Mouse (Mus musculus) ES-Bruce4 (cell line): ENCODE results near the gene Atp5s. TPM values are rescaled to one million over a fixed set of nuclear protein-coding genes. Genes with fewer than 3 reads are reported as not detected.
A peak's percentile ranks its signal among the peaks of the same experiment; 100 is the strongest.

Source experiments
- H3K27ac ChIP-seq: 2 replicates; pipeline ENCODE4 v1.5.1; 2012; ENCODE audit warnings: low read length, inconsistent platforms; ENCODE audit not compliant: insufficient read depth
- H3K27me3 ChIP-seq: 2 replicates; pipeline ENCODE4 v1.6.1; 2012; ENCODE audit warnings: mild to moderate bottlenecking, low read length, inconsistent platforms; ENCODE audit not compliant: control insufficient read depth, poor library complexity, insufficient read depth, severe bottlenecking
- H3K36me3 ChIP-seq: 2 replicates; pipeline ENCODE4 v1.6.1; 2012; ENCODE audit warnings: inconsistent platforms, mild to moderate bottlenecking, low read length, moderate library complexity; ENCODE audit not compliant: control insufficient read depth, poor library complexity, insufficient read depth, severe bottlenecking
- H3K4me1 ChIP-seq: one replicate; pipeline ENCODE4 v1.8.1; 2011; ENCODE audit warnings: low read length; ENCODE audit not compliant: control insufficient read depth, insufficient read depth
- H3K4me3 ChIP-seq: 2 replicates; pipeline ENCODE4 v1.5.1; 2011; ENCODE audit warnings: low read depth, mild to moderate bottlenecking, low read length
- H3K9ac ChIP-seq: 2 replicates; pipeline ENCODE4 v1.6.1; 2012; ENCODE audit warnings: low read depth, mild to moderate bottlenecking, inconsistent platforms; ENCODE audit not compliant: poor library complexity, severe bottlenecking
- H3K9me3 ChIP-seq: replicated peaks from 2 replicates; pipeline ENCODE4 v1.6.1; 2012; ENCODE audit warnings: mild to moderate bottlenecking, low read length, inconsistent platforms; ENCODE audit not compliant: control insufficient read depth, poor library complexity, insufficient read depth, severe bottlenecking
- CTCF ChIP-seq: IDR thresholded peaks from one replicate; pipeline ENCODE4 v1.8.1; 2011; ENCODE audit warnings: low read depth, low read length
- EP300 ChIP-seq: IDR thresholded peaks from 2 replicates; pipeline ENCODE4 v1.6.1; 2011; ENCODE audit warnings: low read depth, low read length; ENCODE audit not compliant: insufficient read depth
- POLR2A ChIP-seq: IDR thresholded peaks from one replicate; pipeline ENCODE4 v1.8.1; 2011; ENCODE audit warnings: low read length; ENCODE audit not compliant: insufficient read depth
- polyA plus RNA-seq: library from polyadenylated mRNA; stranded (reverse); fragments of >200 nt; gene quantifications from 2 replicates; pipeline ENCODE4 v1.2.4, GENCODE M21; 2011; ENCODE audit warnings: low read depth; ENCODE audit not compliant: missing spikeins, insufficient read depth, insufficient read length

Gene Atp5s
- 28.4 and 30.4 TPM in 2 replicates for polyA plus RNA-seq

DNA sequence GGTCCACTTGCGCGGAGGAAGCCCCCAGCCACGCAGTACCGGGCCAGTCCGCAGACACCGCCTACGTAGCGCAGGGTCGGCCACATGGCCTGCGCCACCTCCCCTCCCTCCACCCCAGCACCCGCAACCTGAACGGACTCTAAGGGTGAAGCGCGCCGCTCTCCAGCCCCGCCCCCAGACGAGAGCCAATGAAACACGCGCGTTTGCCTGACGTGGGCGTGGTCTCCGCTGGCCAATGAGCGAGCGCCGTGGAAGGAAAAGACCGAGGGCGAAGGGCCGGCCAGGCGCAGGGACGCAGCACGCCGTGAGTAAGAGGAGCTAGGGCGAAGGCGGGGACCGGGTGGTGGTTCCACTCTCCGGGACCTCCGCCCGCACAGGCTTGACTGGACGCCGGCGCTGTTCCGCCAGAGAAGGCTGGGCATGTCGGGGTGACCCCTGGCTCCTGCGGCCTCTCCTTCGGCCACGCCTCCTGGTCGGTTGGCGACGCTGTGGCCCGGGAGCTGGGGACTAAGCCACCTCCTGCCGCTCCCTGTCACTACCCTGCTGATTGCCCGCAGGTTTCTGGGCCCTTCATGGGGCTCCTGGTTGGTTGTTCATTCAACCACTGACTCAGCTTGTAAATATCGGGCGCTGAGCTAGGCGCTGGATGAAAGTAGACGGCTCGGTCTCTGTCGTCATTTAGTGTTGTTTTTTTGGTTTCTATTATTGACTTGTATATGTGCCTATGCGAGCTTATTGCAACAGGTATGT is at the start of gene Atp5s, which contains the start of gene L2hgdh:
Gene Atp5s (plus strand): TSS at position 240 of the 750 bp plus-strand sequence.
Gene L2hgdh (minus strand): TSS at position 163 of the 750 bp plus-strand sequence.
- Histone ChIP-seq H3K36me3 (peaks cover 12% of the 10 kb centered on the region), H3K27ac (peak within 1 kb of the TSS; percentile 23), H3K27me3 (no peaks in the 10 kb centered on the region), H3K9ac (peak within 1 kb of the TSS; percentile 68), H3K4me3 (peak within 1 kb of the TSS; percentile 89), H3K4me1 (peaks cover 3% of the 10 kb centered on the region), H3K9me3 (peaks cover 21% of the 10 kb centered on the region)
- peak; percentile 94 for TF ChIP-seq POLR2A
- TF ChIP-seq CTCF: no peak

DNA sequence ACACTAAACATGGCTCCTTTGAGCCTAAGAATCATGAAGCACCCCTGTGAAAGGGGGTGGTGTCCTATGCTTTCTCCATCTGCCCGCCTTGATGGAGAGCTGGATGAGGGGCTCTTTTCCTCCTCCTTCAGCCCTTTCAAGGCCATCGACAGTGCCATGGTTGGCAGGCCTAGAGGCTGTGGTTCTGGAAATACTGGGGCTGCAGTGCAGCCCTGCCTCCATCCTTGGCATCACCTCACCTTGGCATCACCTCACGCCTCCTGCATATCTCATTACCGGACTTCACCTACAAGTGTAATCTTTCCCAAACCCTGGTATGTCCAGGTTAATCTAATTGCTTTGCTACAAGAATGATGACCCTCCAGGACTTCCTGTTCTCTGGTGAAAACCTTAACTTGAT is 48.6 kb upstream of the Atp5s start:
- H3K9me3 ChIP-seq: no peaks in the 10 kb centered on the region
- no peaks in the 10 kb centered on the region for H3K27me3 ChIP-seq
- no peak overlapping the region for H3K9ac ChIP-seq
- H3K4me3 ChIP-seq: no peak overlapping the region
- no peak overlapping the region for H3K27ac ChIP-seq
- no peaks in the 10 kb centered on the region for H3K36me3 ChIP-seq
- H3K4me1 ChIP-seq: no peaks in the 10 kb centered on the region
- TF ChIP-seq POLR2A (no peak), CTCF (no peak), EP300 (no peak)

DNA sequence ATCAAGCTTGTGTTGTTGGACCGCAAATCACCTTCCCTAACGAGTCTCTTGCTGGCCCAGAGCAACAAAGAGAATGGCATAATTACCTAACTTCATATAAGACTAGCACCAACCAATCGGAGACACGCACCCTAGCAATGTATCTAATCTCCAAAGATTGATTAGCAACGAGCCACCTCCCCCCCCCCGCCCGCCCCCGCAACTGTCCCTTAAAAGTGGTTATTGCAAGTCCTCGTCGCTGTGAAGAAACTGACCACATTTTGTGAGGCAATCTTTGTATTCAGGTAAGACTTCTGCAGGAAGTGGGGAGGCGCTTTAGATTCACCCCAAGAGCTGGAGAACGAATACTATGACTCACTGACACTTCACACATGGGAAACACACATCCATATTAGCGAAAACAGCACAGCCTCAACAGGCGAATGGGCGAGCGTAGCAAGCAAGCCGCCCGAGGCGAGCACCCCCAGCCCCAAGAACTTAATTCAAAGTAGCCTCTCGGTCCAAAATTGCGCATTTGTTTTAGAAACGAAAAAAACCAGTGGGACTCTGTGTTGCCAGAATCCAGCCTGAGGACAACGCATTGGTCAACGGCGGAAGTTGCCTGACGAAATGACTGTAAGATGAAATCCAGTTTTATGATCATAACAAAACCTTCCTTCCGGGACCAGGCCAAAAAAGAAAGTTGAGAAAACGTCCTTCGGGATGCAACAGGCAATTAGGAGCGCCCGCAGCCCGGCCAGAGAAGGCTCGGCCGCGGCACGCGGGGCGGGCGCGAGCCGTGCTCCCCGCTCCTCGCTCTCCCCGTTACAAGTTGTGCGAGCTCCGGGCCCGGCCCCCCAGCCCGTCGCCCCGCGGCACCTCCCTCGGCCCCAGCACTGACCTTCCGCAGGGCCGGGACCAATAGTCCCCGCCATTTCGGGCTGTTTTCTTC is 43.9 kb upstream of the Atp5s start:
- Histone ChIP-seq H3K36me3 (no peaks in the 10 kb centered on the region), H3K27ac (no peak overlapping the region), H3K4me3 (peak overlapping the region; percentile 78), H3K4me1 (no peaks in the 10 kb centered on the region), H3K9ac (peak overlapping the region; percentile 98), H3K27me3 (no peaks in the 10 kb centered on the region; the same call in 1 of the 2 replicates), H3K9me3 (no peaks in the 10 kb centered on the region)
- TF ChIP-seq EP300 (no peak), CTCF (no peak), POLR2A (no peak)

DNA sequence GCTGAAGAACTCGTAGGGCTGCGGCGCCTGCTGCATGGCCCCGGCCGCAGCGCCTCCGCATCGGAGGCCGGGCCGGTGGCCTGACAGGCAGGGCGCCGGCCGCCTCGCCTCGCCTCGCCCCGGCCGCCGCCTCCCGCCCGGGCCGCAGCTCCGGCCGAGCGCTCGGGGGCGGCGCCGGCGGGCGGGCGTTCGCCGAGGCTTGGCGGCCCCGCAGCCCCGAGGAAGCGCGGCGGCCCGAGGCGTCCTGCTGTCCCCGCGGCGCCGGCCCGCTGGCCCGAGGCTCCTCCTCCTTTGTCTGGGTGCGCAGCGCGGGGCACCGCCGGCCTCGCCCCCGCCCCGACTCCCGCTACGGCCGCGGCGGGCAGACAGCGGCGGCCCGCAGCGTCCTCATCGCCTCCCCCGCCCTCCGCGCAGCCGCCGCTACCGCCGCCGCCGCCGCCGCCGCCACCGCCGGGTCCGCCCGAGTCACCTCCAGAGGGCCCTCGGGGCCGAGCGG is 43.1 kb upstream of the Atp5s start, which contains the start of gene Sos2:
Gene Sos2 (minus strand): TSS at position 287 of the 496 bp plus-strand sequence.
- Histone ChIP-seq H3K4me1 (no peaks in the 10 kb centered on the region), H3K27ac (no peak within 1 kb of the TSS), H3K27me3 (no peaks in the 10 kb centered on the region; the same call in 1 of the 2 replicates), H3K36me3 (no peaks in the 10 kb centered on the region), H3K4me3 (peak within 1 kb of the TSS; percentile 91), H3K9me3 (no peaks in the 10 kb centered on the region), H3K9ac (peak within 1 kb of the TSS; percentile 98)
- TF ChIP-seq CTCF: no peak
- no peak for TF ChIP-seq EP300
- TF ChIP-seq POLR2A: no peak

DNA sequence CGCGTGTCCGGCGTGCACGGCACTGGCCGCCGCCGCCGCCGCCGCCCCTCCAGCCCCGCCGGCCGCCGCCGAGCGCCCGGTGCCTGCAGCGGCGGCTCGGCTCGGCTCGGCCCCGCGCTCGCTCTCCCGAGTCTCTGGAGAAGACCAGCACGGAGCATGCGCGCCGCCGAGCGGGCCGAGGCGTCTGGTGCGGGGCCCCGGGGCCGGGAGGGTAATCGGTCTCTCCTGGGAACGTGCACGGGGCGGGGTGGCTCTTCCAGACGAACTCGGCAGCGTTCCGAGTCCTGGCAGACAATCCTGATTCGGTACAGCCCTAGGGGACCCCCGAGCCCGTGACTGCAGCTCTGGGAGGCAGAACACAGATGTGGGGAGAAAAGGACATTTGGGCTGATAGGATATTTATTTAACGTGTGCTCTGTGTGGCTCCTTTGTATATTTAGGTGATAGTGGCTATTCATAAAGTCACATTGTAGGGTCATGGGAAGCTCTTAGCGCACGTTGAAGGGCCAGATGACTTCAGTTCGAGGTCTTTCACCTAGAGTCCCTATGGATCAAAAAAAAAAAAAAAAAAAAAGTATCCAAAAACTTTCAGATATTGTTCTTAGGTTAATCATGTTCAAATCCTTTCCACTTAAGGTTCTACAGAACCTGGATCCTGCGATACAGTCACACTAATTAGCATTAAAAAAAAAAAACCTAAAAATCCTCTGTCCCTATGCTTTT is 42.5 kb upstream of the Atp5s start:
- Histone ChIP-seq H3K9ac (peak overlapping the region; percentile 98), H3K36me3 (no peaks in the 10 kb centered on the region), H3K4me3 (peak overlapping the region; percentile 91), H3K4me1 (no peaks in the 10 kb centered on the region), H3K27ac (no peak overlapping the region), H3K9me3 (no peaks in the 10 kb centered on the region), H3K27me3 (no peaks in the 10 kb centered on the region; the same call in 1 of the 2 replicates)
- TF ChIP-seq CTCF: no peak
- TF ChIP-seq EP300: no peak
- TF ChIP-seq POLR2A: no peak
